Mouse (Mus musculus): Measurements from ENCODE around the gene Lmf2.

Gene Lmf2

DNA sequence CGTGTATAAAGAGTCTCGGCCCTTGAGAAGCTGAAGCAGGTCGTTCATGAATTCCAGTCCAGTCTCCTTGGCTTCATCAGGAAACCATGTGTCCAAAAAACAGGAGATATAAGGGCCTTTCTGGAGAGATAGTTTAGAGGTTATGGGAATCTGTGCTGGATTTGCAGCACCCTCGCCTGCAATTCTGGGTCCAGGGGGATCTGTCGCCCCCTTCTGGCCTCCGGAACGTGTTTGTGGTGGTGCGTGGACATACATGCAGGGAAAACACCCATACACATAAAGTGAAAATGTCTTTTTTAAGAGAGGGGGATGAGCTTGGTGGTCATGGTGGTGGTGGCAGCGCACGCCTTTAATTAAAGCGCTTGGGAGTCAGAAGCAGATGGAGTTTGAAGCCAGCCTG is 39.3 kb downstream of the Lmf2 start:
- in situ Hi-C loops (cut with MboI) = no loop called here

DNA sequence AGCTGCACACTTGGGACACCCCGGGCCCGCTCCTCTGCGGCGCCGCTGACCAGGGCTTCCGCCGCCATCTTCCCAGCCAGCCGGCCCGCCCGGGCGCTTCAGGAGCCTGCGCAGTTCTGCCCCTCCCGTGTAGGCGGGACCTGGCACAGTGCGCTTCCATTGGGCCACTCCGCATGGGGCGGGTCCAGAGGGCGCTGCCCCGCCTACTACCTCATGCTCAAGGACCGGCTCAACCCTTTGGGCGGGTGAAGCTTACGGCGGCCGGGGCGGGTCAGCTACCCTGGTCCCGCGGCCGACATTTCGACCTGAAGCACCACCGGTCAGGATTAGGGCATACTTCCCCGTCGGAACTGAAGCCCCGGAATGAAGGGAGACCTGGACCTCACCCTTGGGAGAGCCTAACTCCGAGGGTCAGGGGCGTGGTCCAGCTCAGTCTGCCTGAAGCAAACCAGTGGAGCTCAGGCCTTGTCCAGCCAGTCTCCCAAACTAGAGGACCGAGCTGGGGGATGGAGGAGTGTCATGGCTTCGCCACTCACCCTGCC is 40.2 kb downstream of the Lmf2 start, which contains the start of gene Sbf1:
Gene Sbf1 (minus strand): TSS at position 122 of the 542 bp plus-strand sequence.
- in situ Hi-C loops (cut with MboI) = no loop called here

DNA sequence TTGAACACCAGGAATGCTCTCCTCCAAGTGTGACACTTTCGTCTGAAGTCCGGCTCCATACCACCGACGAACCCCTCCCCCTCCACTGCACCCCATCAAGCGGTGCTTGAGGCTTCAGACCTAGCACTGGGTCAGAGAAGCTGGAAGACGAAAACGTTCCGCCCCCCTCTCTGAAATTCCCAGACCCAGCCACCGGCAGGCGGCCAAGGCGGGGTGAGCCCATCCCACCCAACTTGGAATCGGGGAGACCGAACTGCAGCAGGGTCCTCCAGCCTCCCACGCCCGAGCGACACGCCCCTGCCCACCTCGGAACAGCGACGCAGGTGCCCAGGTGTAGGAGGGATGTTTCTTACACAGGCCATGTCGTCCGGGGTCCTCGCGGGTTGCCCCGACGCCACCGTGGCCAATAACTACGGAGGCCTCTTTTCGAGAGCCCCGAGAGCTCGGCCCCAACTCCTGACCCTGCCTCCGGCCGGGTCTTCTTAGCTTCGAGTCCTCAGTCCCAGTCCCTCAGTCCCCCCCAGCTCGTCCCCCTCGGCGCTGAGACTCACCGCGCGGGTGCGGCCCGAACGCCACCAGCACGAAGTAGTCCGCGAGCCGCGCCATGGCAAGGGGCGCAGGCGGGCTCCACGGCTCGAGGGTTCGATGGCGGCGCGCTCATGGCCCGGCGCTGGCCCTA is 40.8 kb downstream of the Lmf2 start:
- in situ Hi-C loops (cut with MboI) = no loop called here

DNA sequence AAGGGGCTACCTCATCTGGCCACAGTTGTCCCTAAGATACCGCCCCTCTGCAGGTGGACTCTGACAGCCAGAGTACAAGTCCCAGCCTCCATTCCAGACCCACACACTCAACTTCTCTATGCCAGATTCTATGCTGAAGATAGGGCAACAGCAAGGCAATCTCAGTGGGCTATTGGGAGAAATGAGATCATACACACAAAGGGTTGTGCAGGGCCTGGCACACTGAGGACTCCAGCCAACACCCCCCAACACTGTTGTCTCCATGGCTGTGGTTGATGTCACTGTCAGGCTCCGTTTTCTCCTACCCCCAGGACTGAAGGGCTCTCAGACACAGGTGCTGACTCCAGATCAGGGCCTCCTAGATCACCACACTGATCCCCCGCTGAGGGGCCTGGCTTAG is 41.4 kb downstream of the Lmf2 start:
- in situ Hi-C loops (cut with MboI) = no loop called here

DNA sequence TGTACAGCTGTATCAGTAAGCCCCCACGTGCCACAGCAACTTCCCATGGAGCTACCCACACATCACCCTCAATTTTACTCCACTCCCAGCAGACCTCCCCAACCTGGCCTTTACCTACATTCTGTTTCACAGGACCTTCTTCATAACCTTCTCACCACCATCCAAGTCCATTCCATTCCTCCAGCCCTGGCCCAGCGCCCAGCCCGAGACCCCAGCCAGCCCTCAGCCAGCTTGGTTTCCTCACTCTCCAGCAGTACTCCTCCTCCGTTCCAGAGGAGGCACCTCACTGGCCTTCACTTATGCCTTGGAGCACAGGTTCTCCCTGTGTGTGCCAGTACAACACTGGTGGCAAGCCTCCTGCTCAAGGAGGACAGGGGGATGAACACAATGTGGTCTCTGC is 42.1 kb downstream of the Lmf2 start:
- in situ Hi-C loops (cut with MboI) = no loop called here

DNA sequence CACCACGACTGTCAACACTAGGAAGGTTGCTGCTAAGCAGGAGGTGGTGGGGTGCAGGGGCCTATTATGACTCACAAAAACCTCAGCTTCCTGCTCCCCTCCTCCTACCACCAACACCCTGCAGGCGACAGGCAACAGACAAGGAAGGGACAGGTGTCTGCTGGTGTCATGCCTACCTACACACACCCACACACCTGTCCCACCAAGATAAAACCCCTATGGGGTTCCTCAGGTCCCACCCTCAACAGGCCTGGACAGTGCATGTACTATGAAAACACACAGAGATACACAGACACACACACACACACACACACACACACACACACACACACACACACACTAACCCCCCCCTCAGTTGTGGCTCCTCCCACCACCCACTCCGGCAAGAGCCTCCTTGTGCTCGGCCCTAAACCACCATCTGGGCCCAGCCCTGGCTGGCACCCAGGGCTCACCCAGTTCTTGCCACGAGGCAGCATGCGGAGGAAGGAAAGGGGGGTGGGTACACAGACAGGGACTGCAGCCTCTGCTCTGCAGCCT is 45.4 kb downstream of the Lmf2 start:
- in situ Hi-C loops (cut with MboI) = no loop called here

DNA sequence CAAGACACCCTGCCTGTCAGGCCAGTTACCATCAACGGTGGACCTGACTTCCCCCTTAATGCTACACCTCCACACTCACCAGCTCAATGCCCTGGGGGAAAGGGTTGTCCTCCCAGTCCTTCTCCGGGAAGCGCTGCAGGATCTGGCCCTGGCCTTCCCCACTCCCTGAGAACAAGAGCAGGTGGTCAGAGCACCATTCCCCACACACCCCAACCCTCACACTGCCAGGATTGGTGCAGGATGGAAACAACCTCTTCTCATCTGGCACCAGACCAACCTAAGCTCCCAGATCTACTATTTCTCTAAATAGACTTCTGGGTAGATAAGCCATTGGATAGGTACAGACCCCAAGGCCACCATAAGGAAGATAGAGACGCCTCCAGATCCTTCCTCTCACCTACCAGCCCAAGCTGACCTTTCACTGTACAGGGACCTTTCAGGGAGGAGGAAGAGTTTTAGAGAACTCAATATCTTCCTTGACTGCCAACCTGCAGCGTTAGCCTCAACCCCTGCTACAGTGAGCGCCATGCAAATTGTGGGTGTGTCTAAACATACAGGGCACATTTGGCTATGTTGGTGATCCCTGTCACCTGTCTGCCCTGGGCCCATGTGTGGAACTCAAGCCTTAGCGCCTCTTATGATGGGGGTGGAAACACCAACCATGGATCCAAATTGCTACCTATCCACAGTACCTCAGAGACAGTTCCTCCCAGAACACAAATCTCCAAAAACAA is 46.9 kb downstream of the Lmf2 start:
- in situ Hi-C loops (cut with MboI) = no loop called here

DNA sequence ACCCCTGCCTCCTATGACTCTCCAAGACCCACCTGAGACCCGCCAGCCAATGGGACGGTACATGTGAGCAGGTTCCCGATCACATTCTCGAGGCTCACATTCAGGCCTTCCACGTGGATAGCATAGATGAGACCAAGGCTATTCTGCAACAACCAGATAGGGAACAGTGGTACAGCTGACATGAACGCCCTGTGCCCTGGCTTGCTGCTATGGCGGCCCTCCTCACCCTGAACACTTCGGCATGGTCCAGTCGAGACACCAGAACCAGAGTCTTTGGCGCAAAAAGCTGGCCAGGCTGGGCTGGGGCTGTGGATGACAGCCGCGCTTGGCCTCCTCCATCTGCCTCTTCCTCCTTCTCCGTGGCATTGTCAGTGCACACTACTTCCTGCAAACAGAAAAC is 48.0 kb downstream of the Lmf2 start:
- in situ Hi-C loops (cut with MboI) = no loop called here

DNA sequence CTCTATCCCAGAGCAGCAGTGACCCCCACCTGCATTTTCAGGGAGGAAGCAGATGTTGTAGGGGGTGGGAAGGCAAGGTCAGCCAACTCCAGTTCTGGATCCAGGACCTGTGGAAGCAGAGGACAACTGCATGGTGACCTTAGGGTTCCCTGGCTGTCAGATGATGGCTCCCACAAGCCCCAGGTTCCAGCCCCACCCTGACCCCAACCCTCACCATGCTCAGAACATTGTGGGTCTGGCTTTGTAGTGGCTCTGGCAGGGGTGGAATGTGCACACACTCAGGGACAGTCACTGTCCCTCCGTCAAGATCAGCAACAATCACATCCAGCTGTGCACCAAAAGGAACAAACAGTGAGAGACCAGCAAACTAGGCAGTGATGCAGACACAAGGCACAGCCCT is 49.5 kb downstream of the Lmf2 start:
- in situ Hi-C loops (cut with MboI) = no loop called here
